Mouse (Mus musculus) ES-E14 (cell line): ENCODE measurements around the gene Cxcl13.

Experiments
- CHD2 ChIP-seq: IDR thresholded peaks from 2 replicates; pipeline ENCODE4 v1.6.1; 2014; ENCODE audit warnings: mild to moderate bottlenecking, low read depth, low read length, inconsistent platforms
- HCFC1 ChIP-seq: IDR thresholded peaks from 2 replicates; pipeline ENCODE4 v1.6.1; 2012; ENCODE audit warnings: low read length, inconsistent platforms, borderline replicate concordance; ENCODE audit not compliant: insufficient read depth
- MAFK ChIP-seq: IDR thresholded peaks from 2 replicates; pipeline ENCODE4 v1.6.1; 2014; ENCODE audit warnings: mild to moderate bottlenecking, low read depth, low read length, inconsistent platforms; ENCODE audit not compliant: insufficient read depth
- ZC3H11A ChIP-seq: IDR thresholded peaks from 2 replicates; pipeline ENCODE4 v1.6.1; 2012; ENCODE audit warnings: low read depth, mild to moderate bottlenecking, inconsistent platforms, low read length, borderline replicate concordance
- ZNF384 ChIP-seq: IDR thresholded peaks from 2 replicates; pipeline ENCODE4 v1.6.1; 2012; ENCODE audit warnings: low read depth, low read length, inconsistent platforms

GRCm38 (mm10) chr5:95936068-95936467 lies 20.7 kb upstream of the Cxcl13 start:
- no peak for TF ChIP-seq ZC3H11A
- TF ChIP-seq CHD2 = no peak
- no peak for TF ChIP-seq HCFC1
- no peak for TF ChIP-seq MAFK
- TF ChIP-seq ZNF384 = no peak
